Mouse (Mus musculus) heart, postnatal 36 days (tissue): ENCODE measurements around the gene Gm20481. TPM values are rescaled to one million over a fixed set of nuclear protein-coding genes. Genes with fewer than 3 reads are reported as not detected.
A peak's percentile ranks its signal among the peaks of the same experiment; 100 is the strongest.
"Not testable (repeated sequence)": the region's sequence is repeated elsewhere in the genome, so short reads cannot be mapped to it uniquely, and the experiment has no call there.

Experiments used
- DNase-seq, 2 experiments: peaks; one replicate each; pipeline ENCODE4 v3.0.0; 2021 to 2022
- intact Hi-C: fragments of 180-260 bp; cut with DNase I; formaldehyde crosslinking; loops from one replicate; pipeline ENCODE4 v1.15.1; 2025
- total RNA-seq, 2 experiments: library from RNA; stranded (reverse); gene quantifications; 2 replicates each; pipeline ENCODE4 v1.2.3; 2021

Gm20481 gene
- total RNA-seq, 2 experiments from 2014 or later, result not detected

DNA sequence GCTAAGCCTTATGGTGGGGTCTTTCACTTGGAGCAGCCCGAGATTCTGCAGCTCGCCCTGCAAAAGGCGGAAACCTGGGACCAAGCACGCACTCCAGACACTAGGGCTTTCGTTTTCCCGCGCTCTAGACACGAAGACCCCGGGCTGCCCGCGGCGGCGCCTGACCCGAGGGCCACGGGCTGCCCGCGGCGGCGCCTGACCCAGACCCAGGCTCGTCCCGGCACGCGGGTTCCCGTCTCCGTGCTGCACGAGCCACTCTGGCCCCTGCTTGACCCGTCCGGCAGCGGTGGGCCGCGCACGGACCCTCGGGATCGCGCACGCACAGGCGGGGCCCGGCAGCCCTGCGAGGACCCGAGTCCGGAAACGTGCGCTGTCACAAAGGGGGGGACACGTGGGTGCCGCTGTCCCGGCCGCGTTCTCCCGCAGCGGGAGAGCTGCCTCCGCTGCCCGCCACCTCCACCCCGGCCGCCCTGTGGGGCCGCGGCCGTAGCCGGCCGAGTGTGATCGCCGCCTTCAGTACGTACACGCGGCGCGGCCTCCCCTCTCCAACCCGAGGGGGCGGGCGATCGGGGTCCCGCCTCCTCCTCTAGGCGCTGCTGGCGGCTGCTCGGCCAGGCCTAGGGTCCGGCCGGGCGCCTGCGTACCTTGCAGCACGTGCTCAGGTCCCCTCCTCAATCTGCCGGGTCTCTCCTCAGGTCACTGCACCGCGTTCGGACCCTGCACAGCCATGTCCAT is 31.2 kb downstream of the Gm20481 start, which contains the start of gene Vars:
TSS of gene Vars (plus strand) at position 271 of the 735 bp plus-strand sequence.
- intact Hi-C loops, result loop anchor here (2.0 to 5.0 kb wide), 2 partner anchors 18 to 236 kb away; partner anchors contain the start of gene Nfkbil1
- DNase-seq, result peak; percentile 90 to 94

DNA sequence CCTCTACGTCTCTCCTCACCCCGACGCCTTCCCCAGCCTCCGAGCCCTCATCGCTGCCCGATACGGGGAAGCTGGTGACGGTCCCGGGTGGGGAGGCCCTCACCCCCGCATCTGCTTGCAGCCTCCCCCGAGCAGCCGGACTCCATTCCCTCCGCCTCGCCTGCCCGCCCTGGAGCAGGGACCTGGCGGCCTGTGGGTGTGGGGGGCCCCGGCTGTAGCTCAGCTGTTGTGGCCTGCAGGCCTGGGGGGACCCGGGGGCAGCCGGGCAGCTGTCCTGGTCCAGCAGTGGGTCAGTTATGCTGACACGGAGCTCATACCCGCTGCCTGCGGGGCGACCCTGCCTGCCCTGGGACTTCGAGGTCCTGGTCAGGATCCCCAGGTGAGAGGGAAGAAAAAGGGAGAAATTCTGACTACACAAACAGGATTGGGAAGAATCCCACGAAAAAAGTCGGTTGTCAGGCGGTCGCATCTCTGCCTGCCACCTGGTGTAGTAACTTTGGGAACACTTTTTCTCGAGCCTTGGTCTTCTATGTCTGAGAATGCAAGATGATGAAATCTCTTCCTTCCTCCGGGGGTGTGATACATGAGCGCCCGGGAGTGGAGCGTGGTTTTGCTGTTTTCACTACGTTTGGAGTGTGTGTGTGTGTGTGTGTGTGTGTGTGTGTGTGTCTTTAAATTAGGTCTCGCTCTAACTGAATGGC is 31.9 kb downstream of the Gm20481 start:
- no peak for DNase-seq
- intact Hi-C loops, result loop anchor here (2.0 to 5.0 kb wide), 2 partner anchors 19 to 236 kb away; partner anchors contain the start of gene Nfkbil1

DNA sequence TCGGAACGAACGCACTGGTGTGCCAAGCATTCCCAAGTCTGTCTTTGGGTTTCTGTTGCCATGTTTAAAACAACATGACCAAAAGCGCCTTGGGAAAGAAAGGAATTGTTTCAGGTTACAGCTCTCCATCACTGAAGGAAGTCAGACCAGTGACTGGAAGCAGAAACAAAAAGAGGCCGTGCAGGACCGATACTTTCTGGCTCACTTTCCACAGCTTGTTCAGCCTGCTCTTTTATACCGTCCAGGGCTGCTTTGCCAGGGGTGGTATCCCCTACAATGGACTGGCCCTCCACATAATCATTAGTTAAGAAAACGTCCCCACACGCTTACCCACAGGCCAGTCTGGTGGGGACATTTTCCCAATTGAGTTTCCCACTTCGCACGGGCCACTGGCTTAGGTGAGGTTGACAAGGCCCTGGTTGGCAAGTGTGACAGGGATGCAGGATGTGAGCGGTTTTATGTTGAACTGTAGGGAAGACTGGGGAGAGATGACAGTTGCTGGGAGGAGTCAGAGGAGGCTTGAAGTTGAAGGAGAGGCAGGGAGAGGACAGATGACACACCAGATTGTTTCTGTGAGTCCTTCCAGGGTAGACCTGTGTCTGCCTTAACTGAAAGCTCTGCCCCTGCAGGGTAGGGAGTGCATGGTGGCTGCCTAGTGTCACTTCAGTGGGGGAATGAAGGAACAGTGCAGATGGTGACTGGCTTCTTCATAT is 32.6 kb downstream of the Gm20481 start:
- DNase-seq, result peak in 1 of 2 experiments; percentile 7
- intact Hi-C loops, result loop anchor here (5.0 kb wide), 1 partner anchor 235 kb away; the partner anchor contains the start of gene Nfkbil1

DNA sequence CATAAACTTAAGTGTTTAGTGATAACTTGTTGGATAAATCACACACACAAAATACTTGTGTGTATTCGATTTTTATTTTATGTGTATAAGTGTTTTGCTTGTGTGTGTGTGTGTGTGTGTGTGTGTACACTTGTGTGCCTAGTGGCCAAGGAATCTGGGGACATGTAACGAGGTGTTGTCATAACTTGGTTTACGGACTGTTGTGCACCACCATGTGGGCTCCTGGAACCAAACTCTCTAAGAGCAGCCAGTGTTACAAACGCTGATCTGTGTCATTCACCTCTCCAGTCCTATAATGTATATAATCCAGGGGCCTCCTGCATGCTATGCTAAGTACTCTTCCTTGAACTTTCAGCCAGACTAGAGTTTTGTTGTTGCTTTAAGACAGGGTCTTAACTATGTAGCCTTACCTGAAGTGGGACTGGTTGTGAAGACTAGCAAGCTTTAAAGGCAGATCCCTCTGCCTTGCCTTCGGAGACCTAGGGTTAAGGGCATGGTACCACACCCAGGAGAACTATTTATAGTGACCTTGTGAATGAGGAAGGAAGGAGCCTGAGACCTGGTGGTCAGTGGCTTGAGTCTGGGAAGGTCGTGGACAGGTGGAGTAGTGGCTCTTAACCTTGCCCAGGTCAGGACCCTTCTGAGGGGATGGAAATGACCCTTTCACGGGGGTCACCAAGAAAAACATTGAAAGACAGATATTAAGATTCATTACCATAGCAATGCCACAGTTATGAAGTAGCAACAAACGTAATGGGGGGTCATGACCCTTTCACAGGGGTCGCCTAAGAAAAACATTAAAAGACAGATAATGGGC is 33.5 kb downstream of the Gm20481 start:
- intact Hi-C loops, result loop anchor here (5.0 kb wide), 1 partner anchor 234 kb away; the partner anchor contains the start of gene Nfkbil1
- no peak for DNase-seq

GRCm38 (mm10) chr17:35004075-35004717 is 34.5 kb downstream of the Gm20481 start:
- no peak for DNase-seq
- intact Hi-C loops, result loop anchor here (5.0 kb wide), 1 partner anchor 233 kb away; the partner anchor contains the start of gene Nfkbil1

GRCm38 (mm10) chr17:35005158-35005557 is 35.4 kb downstream of the Gm20481 start:
- intact Hi-C loops, result no loop called here
- DNase-seq, result no peak

DNA sequence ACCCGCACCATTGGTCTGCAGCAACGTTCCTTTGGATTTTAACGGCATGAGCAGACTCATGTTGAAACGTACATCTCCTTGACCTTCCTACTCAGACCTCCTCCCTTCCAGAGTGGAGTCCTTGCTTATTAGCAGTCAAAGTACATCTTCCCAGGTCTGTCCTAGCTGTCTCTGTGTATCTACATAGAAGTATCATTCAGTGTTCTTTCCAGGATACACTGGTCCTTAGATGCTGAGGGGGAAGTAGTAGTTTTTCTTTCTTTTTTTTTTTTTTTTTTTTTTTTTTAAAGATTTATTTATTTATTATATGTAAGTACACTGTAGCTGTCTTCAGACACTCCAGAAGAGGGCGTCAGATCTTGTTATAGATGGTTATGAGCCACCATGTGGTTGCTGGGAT is 36.2 kb downstream of the Gm20481 start:
- not testable (repeated sequence) for DNase-seq

GRCm38 (mm10) chr17:35007387-35007991 is 37.8 kb downstream of the Gm20481 start:
- intact Hi-C loops, result no loop called here
- DNase-seq, result no peak

More for the DNA sequence above, 36.2 kb downstream of the Gm20481 start:
- intact Hi-C loops, result not testable (repeated sequence)

DNA sequence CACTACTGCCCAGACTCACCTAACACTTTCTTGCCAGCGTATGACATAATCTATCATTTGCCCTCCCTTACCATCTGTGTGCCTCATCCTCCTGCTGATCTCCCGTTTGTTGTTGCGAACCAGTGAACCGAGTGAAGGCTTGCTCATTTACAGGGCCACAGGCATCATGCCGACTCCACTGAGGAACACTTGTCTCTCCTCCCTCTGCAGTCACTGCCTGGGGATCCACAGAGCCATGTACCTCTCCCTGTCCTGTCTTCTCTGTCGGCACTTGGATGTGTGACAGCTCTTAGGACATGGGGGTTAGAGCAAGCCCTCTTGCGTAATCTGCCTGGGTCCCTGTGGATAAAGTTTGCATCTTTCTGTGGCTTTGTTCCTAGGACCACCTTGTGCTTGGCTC is 39.9 kb downstream of the Gm20481 start:
- intact Hi-C loops, result no loop called here

GRCm38 (mm10) chr17:35011440-35011839 is 41.7 kb downstream of the Gm20481 start:
- intact Hi-C loops, result no loop called here
- DNase-seq, result no peak

More for the DNA sequence above, 39.9 kb downstream of the Gm20481 start:
- DNase-seq, result no peak

- intact Hi-C loops, result no loop called here
- DNase-seq, result no peak
Measured at GRCm38 (mm10) chr17:35012430-35012829, 42.7 kb downstream of the Gm20481 start.

GRCm38 (mm10) chr17:35013221-35013620 is 43.5 kb downstream of the Gm20481 start:
- intact Hi-C loops, result no loop called here
- no peak for DNase-seq

DNA sequence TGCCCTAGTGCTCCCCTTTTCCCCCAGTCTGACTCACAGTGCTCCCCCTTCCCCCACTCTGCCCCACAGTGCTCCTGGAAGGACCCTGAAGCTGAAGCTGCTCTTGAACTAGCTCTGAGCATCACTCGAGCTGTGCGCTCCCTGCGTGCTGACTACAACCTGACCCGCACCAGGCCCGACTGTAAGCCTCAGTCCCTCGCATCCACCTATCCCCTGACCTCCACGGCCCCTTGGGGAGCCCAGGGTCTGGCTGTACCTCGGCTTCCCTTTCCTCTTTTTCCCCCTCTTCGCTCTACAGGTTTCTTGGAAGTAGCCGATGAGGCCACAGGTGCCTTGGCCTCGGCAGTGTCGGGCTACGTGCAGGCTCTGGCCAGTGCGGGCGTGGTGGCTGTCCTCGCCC is 45.6 kb downstream of the Gm20481 start:
- intact Hi-C loops, result no loop called here
- no peak for DNase-seq

DNA sequence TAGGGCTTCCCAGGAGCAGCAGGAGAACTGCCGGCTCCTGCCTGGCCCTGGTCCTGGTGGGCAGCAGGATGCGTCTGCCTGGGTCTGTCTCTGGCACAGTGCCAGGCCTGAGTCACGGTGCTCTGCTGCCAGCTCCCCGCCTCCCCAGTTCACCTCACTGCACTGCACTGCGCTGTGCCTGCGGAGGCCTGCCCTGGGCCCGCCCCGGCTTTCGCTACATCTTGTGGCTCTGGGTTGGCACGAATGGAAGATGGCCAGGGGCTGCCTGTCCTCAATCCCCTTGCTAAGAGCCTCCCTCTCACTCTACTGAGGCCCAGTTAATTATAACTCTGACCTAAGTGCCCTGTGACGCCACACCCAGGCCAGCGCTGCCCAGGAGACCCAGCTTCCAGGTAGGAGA is 46.7 kb downstream of the Gm20481 start, which contains the start of gene Vwa7:
TSS of gene Vwa7 (plus strand) at position 204 of the 400 bp plus-strand sequence.
- intact Hi-C loops, result no loop called here
- peak in 1 of 2 experiments; percentile 36 for DNase-seq

- DNase-seq, result no peak
- intact Hi-C loops, result no loop called here
Measured at GRCm38 (mm10) chr17:35016791-35017705, 47.3 kb downstream of the Gm20481 start.

GRCm38 (mm10) chr17:35017706-35018030 is 48.0 kb downstream of the Gm20481 start:
- intact Hi-C loops, result no loop called here
- no peak for DNase-seq

DNA sequence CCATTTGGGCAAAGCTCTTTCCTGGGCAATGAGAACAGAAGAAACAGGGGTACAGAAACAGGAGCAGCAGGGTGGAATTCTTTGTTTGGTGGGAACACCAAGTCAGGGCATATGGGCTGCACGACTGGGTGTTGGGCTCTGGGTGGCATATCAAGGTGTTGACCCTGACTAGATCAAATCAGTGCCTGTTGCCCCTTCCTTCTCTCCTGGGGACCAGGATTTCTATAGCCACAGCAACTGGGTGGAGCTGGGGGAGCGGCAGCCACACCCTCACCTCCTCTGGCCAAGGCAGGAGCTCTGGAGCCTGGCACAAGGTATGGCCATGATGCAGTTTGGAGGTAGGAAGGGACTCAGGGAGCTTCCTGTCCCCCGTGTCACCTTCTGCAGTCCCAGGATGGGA is 48.5 kb downstream of the Gm20481 start:
- intact Hi-C loops, result no loop called here
- DNase-seq, result no peak

- intact Hi-C loops, result loop anchor here (2.0 to 5.0 kb wide), 2 partner anchors 69 to 102 kb away; partner anchors contain the start of genes Abhd16a, Csnk2b and Gpank1
- DNase-seq, result no peak
Measured at GRCm38 (mm10) chr17:35019894-35020293, 50.2 kb downstream of the Gm20481 start.
